Mouse (Mus musculus): ENCODE results near the gene Dennd1a. TPM values are rescaled to one million over a fixed set of nuclear protein-coding genes. Genes with fewer than 3 reads are reported as not detected.

Dennd1a gene
- total RNA-seq, 2 experiments from 2014 or later = 31.9 to 32.1 TPM

GRCm38 (mm10) chr2:38235593-38235992, 51.6 kb downstream of the Dennd1a start:
- no peak for ATAC-seq (ENCODE audit: poor library complexity, severe bottlenecking)

GRCm38 (mm10) chr2:38229882-38230281, 57.3 kb downstream of the Dennd1a start:
- no peak for ATAC-seq (ENCODE audit: poor library complexity, severe bottlenecking)

- ATAC-seq (ENCODE audit: poor library complexity, severe bottlenecking) = no peak
These were observed 63.4 kb downstream of the Dennd1a start for GRCm38 (mm10) chr2:38223759-38224158.

- no peak for ATAC-seq (ENCODE audit: poor library complexity, severe bottlenecking)
These were observed 65.7 kb downstream of the Dennd1a start for GRCm38 (mm10) chr2:38221461-38221860.

GRCm38 (mm10) chr2:38220687-38221435, 66.3 kb downstream of the Dennd1a start:
- no peak for ATAC-seq (ENCODE audit: poor library complexity, severe bottlenecking)

- ATAC-seq (ENCODE audit: poor library complexity, severe bottlenecking) = no peak
These were observed 67.5 kb downstream of the Dennd1a start for GRCm38 (mm10) chr2:38219666-38220065.

GRCm38 (mm10) chr2:38213041-38213440, 74.1 kb downstream of the Dennd1a start:
- no peak for ATAC-seq (ENCODE audit: poor library complexity, severe bottlenecking)

GRCm38 (mm10) chr2:38211426-38211825, 75.8 kb downstream of the Dennd1a start:
- peak; percentile 81 for ATAC-seq (ENCODE audit: poor library complexity, severe bottlenecking)

- no peak for ATAC-seq (ENCODE audit: poor library complexity, severe bottlenecking)
These were observed 79.4 kb downstream of the Dennd1a start for GRCm38 (mm10) chr2:38207752-38208151.

- ATAC-seq (ENCODE audit: poor library complexity, severe bottlenecking) = no peak
These were observed 81.9 kb downstream of the Dennd1a start for GRCm38 (mm10) chr2:38205281-38205680.

- no peak for ATAC-seq (ENCODE audit: poor library complexity, severe bottlenecking)
These were observed 82.5 kb downstream of the Dennd1a start for GRCm38 (mm10) chr2:38204696-38205095.

- no peak for ATAC-seq (ENCODE audit: poor library complexity, severe bottlenecking)
These were observed 89.1 kb downstream of the Dennd1a start for GRCm38 (mm10) chr2:38198072-38198471.

- ATAC-seq (ENCODE audit: poor library complexity, severe bottlenecking) = no peak
These were observed 90.8 kb downstream of the Dennd1a start for GRCm38 (mm10) chr2:38196199-38197060.

GRCm38 (mm10) chr2:38192007-38192406, 95.2 kb downstream of the Dennd1a start:
- no peak for ATAC-seq (ENCODE audit: poor library complexity, severe bottlenecking)

- ATAC-seq (ENCODE audit: poor library complexity, severe bottlenecking) = no peak
These were observed 95.6 kb downstream of the Dennd1a start for GRCm38 (mm10) chr2:38191601-38192000.

- no peak for ATAC-seq (ENCODE audit: poor library complexity, severe bottlenecking)
These were observed 100.8 kb downstream of the Dennd1a start for GRCm38 (mm10) chr2:38186438-38186837.

GRCm38 (mm10) chr2:38184977-38185376, 102.2 kb downstream of the Dennd1a start:
- ATAC-seq (ENCODE audit: poor library complexity, severe bottlenecking) = no peak

- no peak for ATAC-seq (ENCODE audit: poor library complexity, severe bottlenecking)
These were observed 103.3 kb downstream of the Dennd1a start for GRCm38 (mm10) chr2:38183881-38184280.

- ATAC-seq (ENCODE audit: poor library complexity, severe bottlenecking) = no peak
These were observed 104.9 kb downstream of the Dennd1a start for GRCm38 (mm10) chr2:38182283-38182682.

GRCm38 (mm10) chr2:38177583-38177978, 109.6 kb downstream of the Dennd1a start:
- ATAC-seq (ENCODE audit: poor library complexity, severe bottlenecking) = no peak

GRCm38 (mm10) chr2:38176870-38177582, 110.2 kb downstream of the Dennd1a start:
- ATAC-seq (ENCODE audit: poor library complexity, severe bottlenecking) = no peak

Data from megakaryocyte, adult 5-6 weeks (primary cell).